Mouse (Mus musculus) limb, embryonic 10.5 days (tissue): Measurements from ENCODE around the gene Adamts9. TPM values are rescaled to one million over a fixed set of nuclear protein-coding genes. Genes with fewer than 3 reads are reported as not detected.

Experiments used
- DNase-seq: peaks from one replicate; pipeline ENCODE4 v3.0.0-alpha.2; 2017; ENCODE audit warnings: low spot score
- H3K27ac ChIP-seq: fragments of 300-500 bp; sonication (generic); 2 replicates; pipeline ENCODE4 v1.5.1; 2016; ENCODE audit warnings: mild to moderate bottlenecking
- H3K27me3 ChIP-seq: fragments of 300-500 bp; sonication (generic); 2 replicates; pipeline ENCODE4 v1.6.1; 2016; ENCODE audit warnings: low read depth, mild to moderate bottlenecking; ENCODE audit not compliant: poor library complexity, severe bottlenecking
- H3K36me3 ChIP-seq: fragments of 300-500 bp; sonication (generic); 2 replicates; pipeline ENCODE4 v1.6.1; 2016; ENCODE audit warnings: mild to moderate bottlenecking, moderate library complexity
- H3K4me1 ChIP-seq: fragments of 300-500 bp; sonication (generic); 2 replicates; pipeline ENCODE4 v1.6.1; 2016
- H3K4me3 ChIP-seq: fragments of 300-500 bp; sonication (generic); 2 replicates; pipeline ENCODE4 v1.5.1; 2016; ENCODE audit warnings: mild to moderate bottlenecking, moderate library complexity
- H3K9me3 ChIP-seq: fragments of 300-500 bp; sonication (generic); replicated peaks from 2 replicates; pipeline ENCODE4 v1.6.1; 2016; ENCODE audit warnings: mild to moderate bottlenecking
- WGBS: fragments of 180-500 bp; shearing (Covaris S2); methylation state at CpG from one replicate; pipeline ENCODE4 v1.1.7; 2016; 5-methylcytosine and 5-hydroxymethylcytosine counted together
- polyA plus RNA-seq: library from polyadenylated mRNA; unstranded; fragments of >200 nt; fragmentation: Nextera tagmentation; extraction: Ambion mirVana; gene quantifications from 2 replicates; pipeline ENCODE4 v1.2.1, GENCODE M21; 2016

Gene Adamts9
- polyA plus RNA-seq, 1 experiment from 2014 or later, result 3.0 TPM

DNA sequence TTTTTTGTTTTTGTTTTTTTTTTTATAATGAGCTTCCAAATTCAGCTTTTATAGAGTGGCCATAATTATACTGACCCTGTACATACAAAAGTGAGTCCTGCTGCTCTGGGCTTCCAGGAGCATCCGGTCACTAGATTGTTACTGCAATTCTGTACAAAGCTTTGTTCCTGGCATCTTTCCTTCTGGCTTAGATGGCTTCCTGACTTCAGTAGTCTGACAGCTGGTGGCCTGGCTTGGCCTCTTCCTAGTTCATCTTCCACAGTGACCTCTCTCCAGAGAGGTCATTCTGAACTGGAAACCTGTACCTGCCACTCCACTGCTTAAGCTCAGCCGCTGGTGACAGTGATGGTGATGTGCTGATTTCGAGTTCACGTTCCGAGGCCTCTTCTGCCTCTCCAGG, 217.2 kb downstream of the Adamts9 start:
- no peaks in the 10 kb centered on the region for H3K9me3 ChIP-seq
- H3K27ac ChIP-seq, result no peak overlapping the region
- DNase-seq, result no peak
- H3K36me3 ChIP-seq, result no peaks in the 10 kb centered on the region
- no peak overlapping the region for H3K4me3 ChIP-seq
- WGBS, result 61% methylated on average over 5 of the region's 5 CpGs
- no peaks in the 10 kb centered on the region for H3K27me3 ChIP-seq
- peaks cover 25% of the 10 kb centered on the region for H3K4me1 ChIP-seq

DNA sequence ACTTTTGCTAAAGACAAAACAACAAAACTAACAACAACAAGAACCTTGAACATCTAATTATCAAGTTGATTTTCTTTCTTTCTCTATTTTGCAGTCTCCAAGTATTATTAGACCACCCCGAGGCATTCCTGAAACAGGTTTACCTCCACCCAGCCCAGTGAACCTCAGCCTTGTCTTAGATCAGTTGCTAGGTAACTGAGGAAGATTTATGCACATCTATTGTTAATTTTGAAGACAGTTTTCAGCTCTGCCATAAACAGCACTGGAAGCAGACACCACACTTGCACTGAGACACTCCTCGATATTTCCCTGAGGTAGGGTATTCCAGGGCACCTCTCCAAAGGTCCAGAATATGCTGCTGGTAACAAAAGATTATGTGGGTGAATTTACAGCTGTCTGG, 218.9 kb downstream of the Adamts9 start:
- H3K4me1 ChIP-seq, result peaks cover 25% of the 10 kb centered on the region
- H3K36me3 ChIP-seq, result no peaks in the 10 kb centered on the region
- H3K27me3 ChIP-seq, result no peaks in the 10 kb centered on the region
- no peak for DNase-seq
- no peak overlapping the region for H3K4me3 ChIP-seq
- H3K9me3 ChIP-seq, result no peaks in the 10 kb centered on the region
- WGBS, result 79% methylated on average over 2 of the region's 2 CpGs
- H3K27ac ChIP-seq, result no peak overlapping the region

Other genes starting within 250 kb of the Adamts9 start
- 3.0 and 4.5 TPM in 2 replicates for gene Prickle2, start 237.3 kb downstream of the Adamts9 start, polyA plus RNA-seq
- 0.30 and 0.39 TPM in 2 replicates for gene A730049H05Rik, start 127.0 kb downstream of the Adamts9 start, polyA plus RNA-seq
- gene Gm15737, start 74.1 kb downstream of the Adamts9 start, polyA plus RNA-seq, result not detected in 2 replicates